Mouse (Mus musculus): ENCODE measurements around the gene Phgdh.

DNA sequence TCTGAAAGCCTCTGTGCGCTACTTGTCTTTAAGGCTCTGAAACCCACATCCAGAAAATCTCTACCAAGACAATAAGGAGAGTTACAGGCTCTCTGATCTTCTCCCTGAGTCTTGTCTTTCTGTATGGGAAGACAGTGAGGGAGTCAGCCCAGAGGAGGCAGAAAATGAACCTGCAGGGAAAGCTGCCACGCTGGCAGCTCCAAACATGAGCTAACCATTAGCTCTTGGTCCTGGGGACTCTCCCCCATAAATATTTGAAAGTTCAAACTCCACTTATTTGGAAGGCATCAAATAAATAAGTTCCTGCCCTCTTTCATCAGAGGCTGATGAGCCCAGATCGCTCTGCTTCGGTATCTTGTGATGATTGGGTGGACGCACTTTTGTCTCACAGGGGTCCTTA lies 56.6 kb downstream of the Phgdh start:
- TF ChIP-seq POLR2A (IDR thresholded peaks at IDR 0.05; ENCODE audit: extremely low read depth, insufficient read depth, low read length) (no peak), CTCF (IDR thresholded peaks at IDR 0.05; ENCODE audit: extremely low read depth, insufficient read depth, low read length) (no peak)

Measured in cortical plate, adult 2 months (tissue).